Mouse (Mus musculus) limb, embryonic 13.5 days (tissue): ENCODE data around the gene Arhgef10l. TPM values are rescaled to one million over a fixed set of nuclear protein-coding genes. Genes with fewer than 3 reads are reported as not detected.

ENCODE experiments used
- ATAC-seq: fragments of 200-750 bp; cut with Nextera tagmentation; 2 replicates; pipeline ENCODE4 v1.8.0; 2017; ENCODE audit warnings: low read depth, moderate number of reproducible peaks, moderate TSS enrichment; ENCODE audit not compliant: low FRiP score
- H3K27ac ChIP-seq: fragments of 300-500 bp; sonication (generic); 2 replicates; pipeline ENCODE4 v1.5.1; 2015; ENCODE audit warnings: inconsistent platforms, mild to moderate bottlenecking, moderate library complexity
- H3K27me3 ChIP-seq: fragments of 300-500 bp; sonication (generic); 2 replicates; pipeline ENCODE4 v1.6.1; 2015; ENCODE audit warnings: mild to moderate bottlenecking, inconsistent platforms
- H3K36me3 ChIP-seq: fragments of 300-500 bp; sonication (generic); 2 replicates; pipeline ENCODE4 v1.6.1; 2015; ENCODE audit warnings: inconsistent platforms, mild to moderate bottlenecking, moderate library complexity
- H3K4me1 ChIP-seq: fragments of 300-500 bp; sonication (generic); 2 replicates; pipeline ENCODE4 v1.6.1; 2015; ENCODE audit warnings: inconsistent platforms
- H3K4me2 ChIP-seq: fragments of 300-500 bp; sonication (generic); replicated peaks from 2 replicates; pipeline ENCODE4 v1.6.1; 2015; ENCODE audit warnings: inconsistent platforms, mild to moderate bottlenecking, moderate library complexity
- H3K4me3 ChIP-seq: fragments of 300-500 bp; sonication (generic); 2 replicates; pipeline ENCODE4 v1.5.1; 2015; ENCODE audit warnings: moderate library complexity, mild to moderate bottlenecking, inconsistent platforms
- H3K9ac ChIP-seq: fragments of 300-500 bp; sonication (generic); 2 replicates; pipeline ENCODE4 v1.6.1; 2015; ENCODE audit warnings: mild to moderate bottlenecking, inconsistent platforms
- H3K9me3 ChIP-seq: fragments of 300-500 bp; sonication (generic); 2 replicates; pipeline ENCODE4 v1.6.1; 2016; ENCODE audit warnings: inconsistent platforms
- WGBS: fragments of 180-500 bp; shearing (Covaris S2); methylation state at CpG from one replicate; pipeline ENCODE4 v1.1.7; 2015; 5-methylcytosine and 5-hydroxymethylcytosine counted together
- polyA plus RNA-seq: library from polyadenylated mRNA; unstranded; fragments of >200 nt; fragmentation: Nextera tagmentation; extraction: Ambion mirVana; gene quantifications from 2 replicates; pipeline ENCODE4 v1.2.1, GENCODE M21; 2015

Gene Arhgef10l
- polyA plus RNA-seq, 1 experiment from 2014 or later, result 14.9 TPM

DNA sequence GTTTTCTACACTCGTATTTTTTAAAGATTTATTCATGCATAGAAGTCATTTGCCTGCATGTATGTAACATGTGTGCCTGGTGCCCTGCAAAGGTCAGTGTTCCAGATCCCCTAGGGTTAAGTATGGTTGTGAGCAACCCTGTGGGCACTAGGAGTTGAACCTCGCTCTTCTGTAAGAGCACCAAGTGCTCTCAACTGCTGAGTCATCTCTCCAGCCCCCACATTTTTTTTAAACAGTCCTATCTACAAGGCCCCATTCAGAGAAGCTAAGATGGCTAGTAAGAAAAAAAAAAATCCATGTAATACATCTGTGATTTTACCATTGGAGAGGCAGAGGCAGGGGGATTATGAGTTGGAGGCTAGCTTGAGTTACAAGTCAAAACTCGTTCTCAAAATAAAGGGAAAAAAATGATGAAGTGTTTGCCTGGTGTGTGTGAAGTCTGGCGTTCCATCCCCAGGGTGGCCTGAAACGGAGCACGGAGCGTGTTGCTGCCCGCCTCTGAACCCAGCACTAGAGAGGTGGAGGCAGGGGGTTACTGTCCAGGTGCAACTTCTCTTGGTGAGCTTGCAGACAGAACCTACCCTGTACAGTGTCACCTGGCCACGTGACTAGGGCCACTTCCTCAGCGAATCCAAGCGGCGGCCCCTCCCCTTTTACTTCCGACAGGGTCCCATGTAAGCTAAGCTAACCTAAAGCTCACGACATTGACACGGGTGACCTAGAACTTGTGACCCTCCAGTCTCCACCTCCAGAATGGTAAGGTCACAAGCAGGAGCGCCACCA is 24.3 kb upstream of the Arhgef10l start:
- 57% methylated on average over 16 of the region's 16 CpGs for WGBS
- no peak for ATAC-seq

DNA sequence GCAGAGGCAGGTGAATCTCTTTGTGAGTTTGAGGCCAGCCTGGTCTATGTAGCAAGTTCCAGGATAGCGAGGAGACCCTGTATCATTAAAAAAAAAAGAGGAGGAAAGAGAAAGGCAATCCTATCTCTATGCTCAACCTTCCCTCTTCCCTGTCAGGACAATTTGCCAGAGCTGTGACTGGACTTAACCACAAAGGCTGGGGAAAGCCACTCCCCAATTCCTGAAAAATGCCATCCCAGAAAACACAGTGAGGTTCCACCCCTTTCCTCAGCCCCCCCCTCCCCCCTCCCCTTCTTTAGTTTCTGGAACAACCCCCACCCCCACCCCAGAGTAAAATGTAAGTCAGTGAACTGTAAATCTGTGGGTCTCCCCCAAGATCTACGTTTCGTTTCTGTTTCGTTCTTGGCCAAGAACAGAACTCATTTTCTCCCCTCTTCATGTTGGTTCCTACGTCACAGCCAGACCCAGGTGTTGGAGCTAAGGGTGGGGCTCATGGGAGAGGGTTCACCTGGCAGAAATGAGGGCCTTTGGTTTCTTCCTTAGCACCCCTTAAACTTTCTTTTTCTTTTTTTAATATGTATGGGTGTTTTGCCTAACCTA is 23.1 kb upstream of the Arhgef10l start:
- 0 out of 2 replicates have a peak, but pooled peaks cover 4% of the 10 kb centered on the region for H3K27me3 ChIP-seq
- H3K36me3 ChIP-seq, result no peaks in the 10 kb centered on the region
- ATAC-seq, result no peak
- H3K4me2 ChIP-seq, result no peak overlapping the region
- no peaks in the 10 kb centered on the region for H3K9me3 ChIP-seq
- H3K9ac ChIP-seq, result no peak overlapping the region
- H3K4me3 ChIP-seq, result no peak overlapping the region
- WGBS, result 75% methylated on average over 5 of the region's 5 CpGs
- H3K27ac ChIP-seq, result no peak overlapping the region
- peaks cover 20% of the 10 kb centered on the region for H3K4me1 ChIP-seq

More for the DNA sequence above, 24.3 kb upstream of the Arhgef10l start:
- H3K4me3 ChIP-seq, result no peak overlapping the region
- no peaks in the 10 kb centered on the region for H3K9me3 ChIP-seq
- H3K27ac ChIP-seq, result no peak overlapping the region
- no peak overlapping the region for H3K9ac ChIP-seq
- 0 out of 2 replicates have a peak, but pooled peaks cover 4% of the 10 kb centered on the region for H3K27me3 ChIP-seq
- H3K36me3 ChIP-seq, result no peaks in the 10 kb centered on the region
- H3K4me2 ChIP-seq, result no peak overlapping the region
- H3K4me1 ChIP-seq, result peaks cover 9% of the 10 kb centered on the region

- no peak overlapping the region for H3K27ac ChIP-seq
- no peak overlapping the region for H3K4me3 ChIP-seq
- ATAC-seq, result no peak
- no peaks in the 10 kb centered on the region for H3K9me3 ChIP-seq
- no peaks in the 10 kb centered on the region for H3K36me3 ChIP-seq
- peaks cover 26% of the 10 kb centered on the region for H3K4me1 ChIP-seq
- 40% methylated on average over 12 of the region's 12 CpGs for WGBS
- H3K9ac ChIP-seq, result no peak overlapping the region
- H3K27me3 ChIP-seq, result 0 out of 2 replicates have a peak, but pooled peaks cover 4% of the 10 kb centered on the region
- no peak overlapping the region for H3K4me2 ChIP-seq
Measured at GRCm38 (mm10) chr4:140688044-140688825, 22.4 kb upstream of the Arhgef10l start.

DNA sequence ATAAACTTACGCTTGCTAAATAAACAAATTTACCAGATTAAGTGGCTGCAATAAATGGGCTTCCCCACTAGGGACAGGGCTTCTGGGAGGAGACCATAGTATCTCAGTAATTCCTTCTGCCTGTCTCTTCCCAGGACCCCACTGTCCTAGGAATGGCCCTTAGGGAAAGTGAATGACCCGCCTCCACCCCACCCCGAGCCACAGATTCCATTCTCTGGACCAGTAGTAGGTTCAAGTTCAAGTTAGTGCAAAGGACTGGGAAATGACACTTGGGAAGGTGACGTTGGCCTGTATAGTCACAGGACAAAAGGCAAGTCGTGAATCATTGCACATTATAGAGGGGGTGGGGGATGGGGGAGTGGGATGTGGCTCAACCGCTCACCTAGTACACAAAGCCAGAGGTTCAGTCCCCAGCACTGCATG is 19.1 kb upstream of the Arhgef10l start:
- peak overlapping the region; percentile 60 for H3K4me2 ChIP-seq
- 17% methylated on average over 6 of the region's 6 CpGs for WGBS
- H3K4me3 ChIP-seq, result no peak overlapping the region
- no peak overlapping the region for H3K9ac ChIP-seq
- no peaks in the 10 kb centered on the region for H3K9me3 ChIP-seq
- no peak; the same call in 1 of the 2 replicates for ATAC-seq
- H3K27me3 ChIP-seq, result 0 out of 2 replicates have a peak, but pooled peaks cover 4% of the 10 kb centered on the region
- no peak overlapping the region for H3K27ac ChIP-seq
- no peaks in the 10 kb centered on the region for H3K36me3 ChIP-seq
- peaks cover 20% of the 10 kb centered on the region for H3K4me1 ChIP-seq

- peak; percentile 60 for ATAC-seq
- H3K27ac ChIP-seq, result no peak overlapping the region
- 0 out of 2 replicates have a peak, but pooled peaks cover 4% of the 10 kb centered on the region for H3K27me3 ChIP-seq
- no peaks in the 10 kb centered on the region for H3K9me3 ChIP-seq
- H3K9ac ChIP-seq, result peak overlapping the region; percentile 32; the same call in 1 of the 2 replicates
- peak overlapping the region; percentile 60 for H3K4me2 ChIP-seq
- 1% methylated on average over 16 of the region's 16 CpGs for WGBS
- H3K4me3 ChIP-seq, result peak overlapping the region; percentile 17
- no peaks in the 10 kb centered on the region for H3K36me3 ChIP-seq
- H3K4me1 ChIP-seq, result peaks cover 23% of the 10 kb centered on the region
Measured at GRCm38 (mm10) chr4:140684141-140684871, 18.5 kb upstream of the Arhgef10l start.

DNA sequence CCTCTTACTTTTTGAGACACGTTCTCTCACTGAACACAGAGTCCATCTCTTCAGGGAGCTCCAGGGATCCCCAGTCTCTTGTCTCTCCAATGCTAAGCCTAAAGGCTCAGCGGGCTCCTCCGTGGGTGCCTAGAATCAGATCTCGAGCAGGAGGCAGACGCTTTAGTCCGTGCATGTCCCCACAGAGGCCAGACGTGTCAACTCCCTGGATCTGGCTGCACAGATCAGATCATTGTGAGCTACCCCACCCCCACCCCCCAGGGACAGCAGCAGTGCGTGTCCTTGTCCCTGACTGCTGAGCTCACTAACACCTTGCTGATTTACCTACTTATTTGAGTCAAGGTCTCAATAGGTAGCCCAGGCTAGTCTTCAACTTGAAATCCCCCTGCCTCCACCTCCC is 17.8 kb upstream of the Arhgef10l start:
- Histone ChIP-seq H3K9ac (no peak overlapping the region), H3K4me1 (peaks cover 23% of the 10 kb centered on the region), H3K9me3 (no peaks in the 10 kb centered on the region), H3K27me3 (0 out of 2 replicates have a peak, but pooled peaks cover 4% of the 10 kb centered on the region), H3K36me3 (no peaks in the 10 kb centered on the region), H3K27ac (no peak overlapping the region), H3K4me2 (peak overlapping the region; percentile 60), H3K4me3 (no peak overlapping the region)
- WGBS, result 24% methylated on average over 8 of the region's 8 CpGs
- ATAC-seq, result no peak

DNA sequence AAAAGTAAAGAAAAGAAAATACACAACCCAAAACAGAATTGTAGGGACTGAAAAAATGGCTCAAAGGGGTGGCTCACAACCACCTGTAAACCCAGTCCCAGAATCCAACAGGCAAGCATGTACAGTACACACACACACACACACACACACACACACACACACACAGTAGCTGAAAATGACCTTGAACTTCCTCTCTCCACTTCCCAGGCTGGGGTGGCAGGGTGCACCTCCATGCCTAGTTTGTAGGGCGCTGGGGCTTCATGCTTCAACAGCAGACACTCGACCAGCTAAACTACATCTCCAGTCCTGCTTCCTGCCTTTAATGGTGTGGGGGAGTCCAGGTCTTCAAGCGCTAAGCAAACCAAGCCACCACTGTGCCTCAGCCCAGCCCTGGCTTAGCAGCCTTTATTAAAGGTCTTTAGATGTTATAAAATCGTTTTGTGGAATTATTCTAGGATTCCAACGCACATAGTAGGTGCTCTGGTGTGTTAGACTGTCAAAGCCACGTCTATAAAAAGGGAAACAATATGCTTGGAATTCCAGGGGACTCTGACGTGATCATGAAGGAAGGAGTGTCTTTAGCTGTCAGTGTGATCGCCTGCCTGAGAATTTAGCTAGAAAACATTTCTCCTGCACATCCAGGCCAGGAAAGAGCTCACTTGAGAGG is 15.1 kb upstream of the Arhgef10l start:
- no peak for ATAC-seq
- Histone ChIP-seq H3K27me3 (0 out of 2 replicates have a peak, but pooled peaks cover 3% of the 10 kb centered on the region), H3K4me2 (no peak overlapping the region), H3K4me3 (no peak overlapping the region), H3K27ac (no peak overlapping the region), H3K36me3 (no peaks in the 10 kb centered on the region), H3K9me3 (no peaks in the 10 kb centered on the region), H3K4me1 (peaks cover 20% of the 10 kb centered on the region), H3K9ac (no peak overlapping the region)
- 40% methylated on average over 8 of the region's 8 CpGs for WGBS

DNA sequence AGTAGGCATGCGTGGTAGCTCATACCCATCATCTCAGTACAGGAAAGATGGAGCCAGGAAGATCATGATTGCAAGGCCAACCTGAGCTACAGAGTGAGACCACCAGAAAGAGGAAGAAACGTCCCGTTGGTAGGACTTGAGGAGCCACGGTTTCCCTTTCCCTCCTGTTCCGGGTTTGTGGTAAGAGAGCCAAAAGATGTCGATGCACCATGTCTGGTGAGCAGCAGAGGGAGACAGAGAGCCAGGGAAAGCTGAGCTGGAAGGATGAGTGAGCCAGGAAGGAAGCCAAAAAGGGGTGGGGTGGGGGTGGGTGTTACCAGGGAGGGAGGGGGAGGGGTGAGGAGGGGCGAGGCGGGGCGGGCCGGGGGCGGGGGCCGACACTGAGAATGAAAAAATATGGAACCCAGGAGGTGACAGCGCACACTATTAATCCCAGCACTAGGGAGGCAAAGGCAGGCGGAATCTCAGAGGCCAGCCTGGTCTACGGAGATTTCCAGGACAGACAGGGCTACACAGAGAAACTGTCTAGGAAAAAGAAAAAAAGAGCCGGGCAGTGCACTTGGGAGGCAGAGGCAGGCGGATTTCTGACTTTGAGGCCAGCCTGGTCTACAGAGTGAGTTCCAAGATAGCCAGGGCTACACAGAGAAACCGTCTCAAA is 14.0 kb upstream of the Arhgef10l start:
- Histone ChIP-seq H3K27ac (no peak overlapping the region), H3K4me1 (peaks cover 17% of the 10 kb centered on the region), H3K4me3 (no peak overlapping the region), H3K27me3 (no peaks in the 10 kb centered on the region), H3K4me2 (peak overlapping the region; percentile 37), H3K9me3 (no peaks in the 10 kb centered on the region), H3K36me3 (no peaks in the 10 kb centered on the region), H3K9ac (no peak overlapping the region)
- 33% methylated on average over 15 of the region's 18 CpGs for WGBS
- no peak for ATAC-seq

DNA sequence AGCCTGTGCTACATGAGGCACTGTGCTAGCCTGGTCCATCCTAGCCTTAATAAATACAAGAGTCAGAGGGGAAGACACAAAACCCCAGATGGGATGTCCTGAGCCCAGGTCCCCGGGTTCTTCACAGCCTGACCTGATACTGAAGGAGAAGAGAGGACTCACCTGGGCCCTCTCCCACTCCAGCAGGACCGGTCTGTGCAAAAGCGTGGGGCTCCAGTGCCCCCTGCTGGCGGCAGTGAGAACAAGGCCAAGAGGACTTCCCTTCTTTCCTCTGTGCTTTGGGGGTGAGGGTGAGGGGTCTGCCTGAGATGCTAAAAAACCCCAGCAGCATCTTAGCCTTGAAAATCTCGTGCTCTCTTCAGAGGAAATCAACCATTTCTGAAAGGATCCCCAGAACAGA is 13.2 kb upstream of the Arhgef10l start:
- H3K4me3 ChIP-seq, result no peak overlapping the region
- no peak overlapping the region for H3K9ac ChIP-seq
- no peak overlapping the region for H3K27ac ChIP-seq
- 11% methylated on average over 5 of the region's 5 CpGs for WGBS
- peaks cover 9% of the 10 kb centered on the region for H3K4me1 ChIP-seq
- no peak for ATAC-seq
- H3K9me3 ChIP-seq, result no peaks in the 10 kb centered on the region
- H3K36me3 ChIP-seq, result no peaks in the 10 kb centered on the region
- H3K4me2 ChIP-seq, result no peak overlapping the region
- H3K27me3 ChIP-seq, result no peaks in the 10 kb centered on the region

- H3K27ac ChIP-seq, result no peak overlapping the region
- H3K4me1 ChIP-seq, result 0 out of 2 replicates have a peak, but pooled peaks cover under 1% of the 10 kb centered on the region
- no peaks in the 10 kb centered on the region for H3K27me3 ChIP-seq
- H3K36me3 ChIP-seq, result no peaks in the 10 kb centered on the region
- no peaks in the 10 kb centered on the region for H3K9me3 ChIP-seq
- H3K4me3 ChIP-seq, result no peak overlapping the region
- 31% methylated on average over 13 of the region's 13 CpGs for WGBS
- ATAC-seq, result peak; percentile 55; the same call in 1 of the 2 replicates
- H3K4me2 ChIP-seq, result no peak overlapping the region
- H3K9ac ChIP-seq, result no peak overlapping the region
Measured at GRCm38 (mm10) chr4:140674345-140674926, 8.6 kb upstream of the Arhgef10l start.
